Mouse (Mus musculus): ENCODE data around the gene Rps6kb1. TPM values are rescaled to one million over a fixed set of nuclear protein-coding genes. Genes with fewer than 3 reads are reported as not detected.
"Not testable (repeated sequence)": the region's sequence is repeated elsewhere in the genome, so short reads cannot be mapped to it uniquely, and the experiment has no call there.

Rps6kb1 gene
- polyA plus RNA-seq, 1 experiment from 2014 or later = 57.1 TPM

DNA sequence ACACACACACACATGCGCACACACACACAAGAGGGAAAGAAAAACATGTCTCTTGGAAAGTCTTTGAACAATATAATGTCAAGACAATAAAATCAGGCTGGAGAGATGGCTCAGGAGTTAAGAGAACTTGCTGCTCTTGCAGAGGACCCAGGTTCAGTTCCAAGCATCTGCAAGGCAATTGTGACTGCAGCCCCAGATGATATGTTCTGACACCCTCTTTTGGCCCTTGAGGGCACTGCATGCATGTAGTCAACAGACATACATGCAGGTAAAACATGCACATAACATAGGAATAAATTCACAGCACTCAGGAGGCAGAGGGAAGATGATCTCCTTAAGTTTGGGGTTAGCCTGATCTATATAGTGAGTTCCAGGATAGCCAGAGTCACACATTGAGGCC is 2.8 kb upstream of the Rps6kb1 start:
- no peak overlapping the region for H3K4me2 ChIP-seq (ENCODE audit: low read length)
- no peak overlapping the region for H3K27ac ChIP-seq (ENCODE audit: low read length)
- H3K4me1 ChIP-seq (replicated peaks; ENCODE audit: control insufficient read depth, insufficient read depth, low read length) = peaks cover 15% of the 10 kb centered on the region
- H3K27me3 ChIP-seq (replicated peaks; ENCODE audit: control insufficient read depth, insufficient read depth, low read length) = no peaks in the 10 kb centered on the region
- H3K36me3 ChIP-seq (ENCODE audit: control insufficient read depth, insufficient read depth) = no peaks in the 10 kb centered on the region
- no peak overlapping the region for H3K9ac ChIP-seq (replicated peaks; ENCODE audit: low read depth, low read length)
- no peak overlapping the region for H3K4me3 ChIP-seq (replicated peaks; ENCODE audit: low read length)
- 89% methylated on average over 1 of the region's 1 CpGs for WGBS
- ATAC-seq = no peak
- H3K9me3 ChIP-seq (ENCODE audit: control insufficient read depth, low read length) = no peaks in the 10 kb centered on the region

DNA sequence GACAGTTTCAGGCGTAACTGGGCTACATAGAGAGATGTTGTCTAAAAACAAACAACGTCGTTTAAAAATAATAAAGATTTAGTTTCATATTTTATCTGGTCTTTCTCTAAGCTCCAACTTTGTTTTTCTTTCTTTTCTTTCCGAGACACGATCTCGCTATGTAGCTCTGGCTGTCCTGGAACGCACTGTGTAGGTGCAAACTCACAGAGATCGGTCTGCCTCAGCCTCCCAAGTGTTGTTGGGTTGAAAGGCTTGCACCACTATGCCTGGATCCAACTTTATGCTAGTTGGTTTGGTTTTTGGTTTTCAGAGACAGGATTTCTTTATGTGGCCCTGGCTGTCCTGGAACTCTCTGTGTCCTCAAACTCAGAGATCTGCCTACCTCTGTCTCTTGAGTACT is 951 bp upstream of the Rps6kb1 start:
- H3K4me1 ChIP-seq (replicated peaks; ENCODE audit: control insufficient read depth, insufficient read depth, low read length) = peaks cover 15% of the 10 kb centered on the region
- peak overlapping the region; percentile 93 for H3K4me3 ChIP-seq (replicated peaks; ENCODE audit: low read length)
- WGBS = 82% methylated on average over 8 of the region's 8 CpGs
- peak overlapping the region; percentile 24; the same call in 1 of the 2 replicates for H3K9ac ChIP-seq (replicated peaks; ENCODE audit: low read depth, low read length)
- no peaks in the 10 kb centered on the region for H3K36me3 ChIP-seq (ENCODE audit: control insufficient read depth, insufficient read depth)
- H3K27me3 ChIP-seq (replicated peaks; ENCODE audit: control insufficient read depth, insufficient read depth, low read length) = no peaks in the 10 kb centered on the region
- H3K9me3 ChIP-seq (ENCODE audit: control insufficient read depth, low read length) = no peaks in the 10 kb centered on the region
- H3K27ac ChIP-seq (ENCODE audit: low read length) = no peak overlapping the region
- ATAC-seq = no peak
- H3K4me2 ChIP-seq (ENCODE audit: low read length) = peak overlapping the region; percentile 72

DNA sequence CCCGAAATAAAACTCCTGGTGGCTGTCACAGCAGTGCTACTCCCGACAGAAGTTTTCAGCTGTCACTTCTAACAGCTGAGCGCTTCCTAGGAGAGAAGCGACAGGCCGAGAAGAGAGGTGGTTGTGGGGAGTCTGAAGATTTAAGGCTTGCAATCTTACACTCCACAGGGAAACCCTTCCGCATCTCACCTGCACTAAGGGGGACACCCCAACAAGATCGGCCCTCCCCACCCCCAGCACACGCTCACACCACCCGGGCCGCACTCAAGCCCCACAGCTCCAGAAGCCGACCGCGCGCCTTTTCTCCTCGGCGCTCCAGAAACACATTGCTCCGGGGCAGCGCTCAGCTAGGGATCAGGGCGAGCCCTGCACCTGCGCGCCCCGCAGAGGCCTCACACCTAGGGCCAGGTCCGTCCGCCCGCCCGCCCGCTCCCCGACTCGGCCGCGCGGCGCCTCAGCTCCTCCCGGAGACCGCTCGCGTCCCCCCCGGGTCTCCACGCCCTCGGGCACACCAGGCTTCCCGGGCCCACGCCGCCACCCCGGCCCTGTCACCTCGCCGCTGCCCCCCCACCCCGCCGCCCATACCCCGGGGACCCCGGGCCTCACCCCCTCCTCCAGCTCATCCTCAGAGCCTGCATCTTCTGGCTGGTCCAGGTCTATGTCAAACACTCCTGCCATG is 506 bp downstream of the Rps6kb1 start:
- peak; percentile 41 for ATAC-seq
- Histone ChIP-seq H3K9me3 (ENCODE audit: control insufficient read depth, low read length) (no peaks in the 10 kb centered on the region), H3K27me3 (replicated peaks; ENCODE audit: control insufficient read depth, insufficient read depth, low read length) (no peaks in the 10 kb centered on the region), H3K27ac (ENCODE audit: low read length) (peak overlapping the region; percentile 85), H3K4me3 (replicated peaks; ENCODE audit: low read length) (peak overlapping the region; percentile 93), H3K36me3 (ENCODE audit: control insufficient read depth, insufficient read depth) (no peaks in the 10 kb centered on the region), H3K4me2 (ENCODE audit: low read length) (peak overlapping the region; percentile 58), H3K4me1 (replicated peaks; ENCODE audit: control insufficient read depth, insufficient read depth, low read length) (peaks cover 15% of the 10 kb centered on the region), H3K9ac (replicated peaks; ENCODE audit: low read depth, low read length) (peak overlapping the region; percentile 96)
- WGBS = under 1% methylated on average over 35 of the region's 50 CpGs

DNA sequence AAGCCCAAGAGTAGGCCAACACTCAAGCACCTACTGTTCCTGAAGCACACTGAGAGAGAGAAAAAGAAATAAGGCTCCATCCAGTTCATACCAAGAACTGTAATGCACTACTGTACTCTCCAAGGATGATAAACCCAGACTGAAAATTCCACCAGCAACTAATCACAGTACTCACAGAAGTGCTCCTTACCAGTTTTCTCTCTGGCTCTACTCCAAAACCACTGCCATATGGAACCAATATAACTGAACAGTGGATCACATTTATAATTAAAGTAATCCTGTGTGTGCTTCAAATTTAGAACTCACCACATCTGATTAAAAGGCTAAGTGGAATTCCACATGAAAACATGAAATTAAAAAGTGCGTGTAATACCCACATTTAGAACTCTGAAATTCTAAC is 1.8 kb downstream of the Rps6kb1 start:
- Histone ChIP-seq H3K4me2 (ENCODE audit: low read length) (no peak overlapping the region), H3K4me3 (replicated peaks; ENCODE audit: low read length) (no peak overlapping the region)

DNA sequence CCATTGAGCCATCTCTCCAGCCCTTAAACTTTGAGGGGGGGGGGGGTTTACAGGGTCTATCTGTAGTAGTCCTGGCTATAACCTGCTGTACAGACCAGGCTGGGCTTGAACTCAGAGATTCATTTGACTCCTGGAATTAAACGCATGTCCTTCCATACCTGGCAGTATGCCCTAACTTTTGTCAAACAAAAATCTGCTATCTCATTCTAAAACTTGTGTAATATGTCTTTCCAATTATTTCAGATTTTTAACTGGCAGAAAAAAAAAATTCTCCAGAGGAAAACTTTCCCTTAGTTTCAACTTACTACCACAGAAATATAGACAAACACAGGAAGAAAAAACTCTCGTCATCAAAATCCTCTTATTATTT is 4.1 kb downstream of the Rps6kb1 start:
- no peak overlapping the region for H3K27ac ChIP-seq (ENCODE audit: low read length)
- H3K9me3 ChIP-seq (ENCODE audit: control insufficient read depth, low read length) = no peaks in the 10 kb centered on the region
- WGBS = 91% methylated on average over 2 of the region's 2 CpGs
- H3K4me3 ChIP-seq (replicated peaks; ENCODE audit: low read length) = no peak overlapping the region
- no peak overlapping the region for H3K4me2 ChIP-seq (ENCODE audit: low read length)
- H3K36me3 ChIP-seq (ENCODE audit: control insufficient read depth, insufficient read depth) = no peaks in the 10 kb centered on the region
- peaks cover 11% of the 10 kb centered on the region for H3K4me1 ChIP-seq (replicated peaks; ENCODE audit: control insufficient read depth, insufficient read depth, low read length)
- no peaks in the 10 kb centered on the region for H3K27me3 ChIP-seq (replicated peaks; ENCODE audit: control insufficient read depth, insufficient read depth, low read length)
- no peak for ATAC-seq
- no peak overlapping the region for H3K9ac ChIP-seq (replicated peaks; ENCODE audit: low read depth, low read length)

More for the DNA sequence above, 1.8 kb downstream of the Rps6kb1 start:
- Histone ChIP-seq H3K36me3 (ENCODE audit: control insufficient read depth, insufficient read depth) (no peaks in the 10 kb centered on the region), H3K27me3 (replicated peaks; ENCODE audit: control insufficient read depth, insufficient read depth, low read length) (no peaks in the 10 kb centered on the region), H3K4me1 (replicated peaks; ENCODE audit: control insufficient read depth, insufficient read depth, low read length) (peaks cover 15% of the 10 kb centered on the region), H3K9me3 (ENCODE audit: control insufficient read depth, low read length) (no peaks in the 10 kb centered on the region), H3K27ac (ENCODE audit: low read length) (no peak overlapping the region), H3K9ac (replicated peaks; ENCODE audit: low read depth, low read length) (no peak overlapping the region)
- WGBS = 78% methylated on average over 1 of the region's 1 CpGs
- ATAC-seq = no peak

DNA sequence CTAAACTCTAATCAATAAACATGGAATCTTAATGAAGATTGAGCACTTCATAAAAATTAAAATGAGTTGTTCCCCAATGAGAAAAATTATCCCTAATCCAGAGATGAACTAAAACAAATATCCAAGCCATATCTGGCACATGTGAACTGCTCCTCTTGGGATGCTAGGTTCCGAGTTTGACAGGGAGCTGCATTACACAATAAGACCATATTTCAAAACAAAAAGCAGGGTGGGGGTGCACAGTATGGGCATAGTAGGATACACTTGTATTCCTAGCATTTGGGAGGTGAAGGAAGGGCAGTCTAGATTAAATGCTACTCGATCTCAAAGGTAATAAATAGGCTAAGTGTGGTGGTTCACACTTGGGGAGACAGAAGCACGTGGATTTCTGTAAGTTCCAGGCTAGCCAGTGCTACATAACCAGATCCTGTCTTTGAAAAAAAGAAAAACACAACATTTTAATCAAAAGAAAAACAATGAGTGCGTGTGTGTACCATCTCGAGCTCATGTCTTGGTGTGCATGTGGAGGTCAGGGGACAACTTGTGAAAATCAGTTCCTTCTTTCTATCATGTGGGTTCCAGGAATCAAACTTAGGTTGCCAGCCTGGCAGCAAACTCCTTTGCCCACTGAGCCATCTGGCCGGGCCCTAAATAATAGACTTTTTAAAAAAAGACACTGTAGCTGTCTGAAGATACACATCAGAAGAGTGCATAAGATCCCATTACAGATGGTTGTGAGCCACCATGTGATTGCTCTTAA is 4.7 kb downstream of the Rps6kb1 start:
- Histone ChIP-seq H3K9me3 (ENCODE audit: control insufficient read depth, low read length) (no peaks in the 10 kb centered on the region), H3K4me1 (replicated peaks; ENCODE audit: control insufficient read depth, insufficient read depth, low read length) (peaks cover 8% of the 10 kb centered on the region), H3K4me3 (replicated peaks; ENCODE audit: low read length) (no peak overlapping the region), H3K27ac (ENCODE audit: low read length) (no peak overlapping the region), H3K4me2 (ENCODE audit: low read length) (no peak overlapping the region), H3K9ac (replicated peaks; ENCODE audit: low read depth, low read length) (no peak overlapping the region), H3K36me3 (ENCODE audit: control insufficient read depth, insufficient read depth) (no peaks in the 10 kb centered on the region), H3K27me3 (replicated peaks; ENCODE audit: control insufficient read depth, insufficient read depth, low read length) (no peaks in the 10 kb centered on the region)
- 92% methylated on average over 6 of the region's 6 CpGs for WGBS
- ATAC-seq = no peak

DNA sequence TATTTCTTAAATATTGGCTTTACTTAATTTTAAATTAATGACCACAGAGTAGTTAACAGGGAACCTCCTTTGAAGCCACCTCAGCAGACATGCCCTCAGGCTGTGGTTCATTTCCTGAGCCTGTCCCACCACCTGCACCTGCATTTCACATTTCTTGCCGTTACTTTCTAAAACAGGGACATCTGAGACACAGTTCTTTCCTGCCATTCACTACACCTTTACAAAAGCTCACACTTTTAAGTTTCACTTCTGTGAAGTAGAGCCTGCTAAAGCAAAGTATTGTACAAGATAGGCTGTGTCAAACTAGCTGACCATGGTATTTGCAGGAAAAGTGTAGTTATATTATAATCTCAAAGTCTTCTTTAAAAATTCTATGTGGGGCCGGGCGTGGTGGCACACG is 5.8 kb downstream of the Rps6kb1 start:
- Histone ChIP-seq H3K36me3 (ENCODE audit: control insufficient read depth, insufficient read depth) (no peaks in the 10 kb centered on the region), H3K27ac (ENCODE audit: low read length) (no peak overlapping the region), H3K27me3 (replicated peaks; ENCODE audit: control insufficient read depth, insufficient read depth, low read length) (no peaks in the 10 kb centered on the region), H3K9ac (replicated peaks; ENCODE audit: low read depth, low read length) (no peak overlapping the region), H3K4me1 (replicated peaks; ENCODE audit: control insufficient read depth, insufficient read depth, low read length) (peaks cover 8% of the 10 kb centered on the region), H3K4me3 (replicated peaks; ENCODE audit: low read length) (no peak overlapping the region), H3K9me3 (ENCODE audit: control insufficient read depth, low read length) (no peaks in the 10 kb centered on the region), H3K4me2 (ENCODE audit: low read length) (no peak overlapping the region)
- WGBS = 97% methylated on average over 4 of the region's 4 CpGs
- ATAC-seq = no peak

DNA sequence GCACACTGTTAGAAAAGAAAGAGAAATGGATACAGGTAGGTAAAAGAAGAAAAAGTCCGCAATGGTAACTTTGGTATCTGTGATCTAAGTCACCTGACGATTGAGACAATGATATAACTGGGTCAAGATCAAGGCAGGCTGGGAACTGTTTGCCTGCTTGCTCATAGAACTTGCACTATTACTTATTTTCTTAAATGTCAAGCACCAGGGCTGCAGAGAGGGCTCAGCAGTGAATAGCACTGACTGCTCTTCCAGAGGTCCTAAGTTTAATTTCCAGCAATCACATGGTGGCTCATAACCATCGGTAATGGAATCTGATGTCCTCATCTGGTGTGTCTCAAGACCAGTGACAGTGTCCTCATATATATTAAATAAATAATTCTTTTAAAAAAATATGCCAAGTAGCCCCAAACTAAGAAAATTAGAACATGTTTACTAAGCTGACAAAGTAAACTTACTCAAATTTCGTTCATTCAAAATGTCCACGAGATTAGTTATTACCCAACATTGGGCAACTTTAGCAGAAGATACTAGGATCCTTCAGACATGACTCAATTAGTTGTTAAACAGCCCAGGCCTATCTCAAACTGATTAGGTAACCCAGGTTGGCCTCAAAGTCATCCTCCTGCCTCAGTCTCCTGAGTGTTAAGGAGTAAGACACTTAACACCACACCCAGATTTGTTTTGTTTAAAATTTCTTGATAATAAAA is 10.2 kb downstream of the Rps6kb1 start:
- Histone ChIP-seq H3K36me3 (ENCODE audit: control insufficient read depth, insufficient read depth) (peaks cover under 1% of the 10 kb centered on the region; the same call in 1 of the 2 replicates), H3K4me1 (replicated peaks; ENCODE audit: control insufficient read depth, insufficient read depth, low read length) (no peaks in the 10 kb centered on the region), H3K27ac (ENCODE audit: low read length) (no peak overlapping the region), H3K27me3 (replicated peaks; ENCODE audit: control insufficient read depth, insufficient read depth, low read length) (no peaks in the 10 kb centered on the region), H3K4me2 (ENCODE audit: low read length) (no peak overlapping the region), H3K9ac (replicated peaks; ENCODE audit: low read depth, low read length) (no peak overlapping the region), H3K9me3 (ENCODE audit: control insufficient read depth, low read length) (no peaks in the 10 kb centered on the region), H3K4me3 (replicated peaks; ENCODE audit: low read length) (no peak overlapping the region)
- WGBS = 97% methylated on average over 5 of the region's 5 CpGs
- no peak for ATAC-seq

DNA sequence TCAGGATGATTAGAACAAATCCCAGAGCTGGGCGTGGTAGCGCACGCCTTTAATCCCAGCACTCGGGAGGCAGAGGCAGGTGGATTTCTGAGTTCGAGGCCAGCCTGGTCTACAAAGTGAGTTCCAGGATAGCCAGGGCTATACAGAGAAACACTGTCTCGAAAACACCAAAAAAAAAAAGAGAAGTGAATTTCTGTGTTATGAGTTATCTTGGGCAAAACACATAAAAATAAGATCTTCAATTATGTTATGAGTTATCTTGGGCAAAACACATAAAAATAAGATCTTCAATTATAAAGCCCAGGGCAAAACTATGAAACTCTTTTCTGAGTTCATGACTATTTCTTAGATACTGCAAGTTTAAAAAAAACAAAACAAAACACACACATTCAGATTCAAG is 11.3 kb downstream of the Rps6kb1 start:
- not testable (repeated sequence) for H3K36me3 ChIP-seq (ENCODE audit: control insufficient read depth, insufficient read depth); ATAC-seq; H3K9me3 ChIP-seq (ENCODE audit: control insufficient read depth, low read length); H3K9ac ChIP-seq (replicated peaks; ENCODE audit: low read depth, low read length); H3K27me3 ChIP-seq (replicated peaks; ENCODE audit: control insufficient read depth, insufficient read depth, low read length); H3K27ac ChIP-seq (ENCODE audit: low read length); H3K4me3 ChIP-seq (replicated peaks; ENCODE audit: low read length); H3K4me1 ChIP-seq (replicated peaks; ENCODE audit: control insufficient read depth, insufficient read depth, low read length); H3K4me2 ChIP-seq (ENCODE audit: low read length)
- WGBS = 92% methylated on average over 6 of the region's 6 CpGs
